Mouse (Mus musculus) embryonic facial prominence, embryonic 10.5 days (tissue): ENCODE measurements at regions not wholly inside any gene's neighbourhood (a gene's known extent, or its start where the extent isn't known, plus 50 kb on each side); places are given as distances from the start of the nearest gene placed in this dataset.

ENCODE experiments used
- DNase-seq: peaks from one replicate; pipeline ENCODE4 v3.0.0-alpha.2; 2017; ENCODE audit warnings: low spot score
- H3K27ac ChIP-seq: fragments of 300-500 bp; sonication (generic); replicated peaks from 2 replicates; pipeline ENCODE4 v1.5.1; 2016; ENCODE audit warnings: mild to moderate bottlenecking
- H3K27me3 ChIP-seq: fragments of 300-500 bp; sonication (generic); replicated peaks from 2 replicates; pipeline ENCODE4 v1.6.1; 2016; ENCODE audit warnings: low read depth, mild to moderate bottlenecking; ENCODE audit not compliant: poor library complexity, severe bottlenecking
- H3K36me3 ChIP-seq: fragments of 300-500 bp; sonication (generic); replicated peaks from 2 replicates; pipeline ENCODE4 v1.6.1; 2016; ENCODE audit warnings: mild to moderate bottlenecking, moderate library complexity
- H3K4me1 ChIP-seq: fragments of 300-500 bp; sonication (generic); 2 replicates; pipeline ENCODE4 v1.6.1; 2016
- H3K4me3 ChIP-seq: fragments of 300-500 bp; sonication (generic); 2 replicates; pipeline ENCODE4 v1.5.1; 2016; ENCODE audit warnings: mild to moderate bottlenecking, moderate library complexity
- H3K9me3 ChIP-seq: fragments of 300-500 bp; sonication (generic); 2 replicates; pipeline ENCODE4 v1.6.1; 2016; ENCODE audit warnings: mild to moderate bottlenecking
- WGBS: fragments of 180-500 bp; shearing (Covaris S2); methylation state at CpG from one replicate; pipeline ENCODE4 v1.1.7; 2016; 5-methylcytosine and 5-hydroxymethylcytosine counted together

DNA sequence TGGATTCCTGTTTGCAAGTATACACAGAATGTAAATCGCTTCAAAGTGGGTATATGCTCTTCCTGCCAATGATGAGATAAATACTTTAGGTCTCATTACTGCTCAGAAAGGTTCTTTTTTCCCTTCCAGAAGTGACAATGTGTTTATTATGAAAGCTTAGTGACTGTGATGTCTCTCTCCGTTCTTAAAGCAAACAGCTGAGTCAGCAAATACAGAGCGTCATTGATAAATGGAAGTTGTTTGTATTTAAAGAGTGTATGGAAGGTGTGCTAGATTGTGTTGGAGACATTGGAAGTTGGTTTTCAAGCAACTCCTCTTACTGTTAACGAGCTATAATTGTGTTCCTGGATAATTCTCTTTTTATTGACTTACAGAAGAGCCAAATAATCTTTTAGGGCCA is 408.0 kb downstream of the Prr30 start:
- 0 out of 2 replicates have a peak, but pooled peaks cover 2% of the 10 kb centered on the region for H3K4me1 ChIP-seq
- H3K27ac ChIP-seq: no peak overlapping the region
- no peak overlapping the region for H3K4me3 ChIP-seq
- H3K36me3 ChIP-seq: no peaks in the 10 kb centered on the region
- DNase-seq: no peak
- WGBS: 77% methylated on average over 4 of the region's 4 CpGs
- H3K9me3 ChIP-seq: no peaks in the 10 kb centered on the region
- H3K27me3 ChIP-seq: no peaks in the 10 kb centered on the region

DNA sequence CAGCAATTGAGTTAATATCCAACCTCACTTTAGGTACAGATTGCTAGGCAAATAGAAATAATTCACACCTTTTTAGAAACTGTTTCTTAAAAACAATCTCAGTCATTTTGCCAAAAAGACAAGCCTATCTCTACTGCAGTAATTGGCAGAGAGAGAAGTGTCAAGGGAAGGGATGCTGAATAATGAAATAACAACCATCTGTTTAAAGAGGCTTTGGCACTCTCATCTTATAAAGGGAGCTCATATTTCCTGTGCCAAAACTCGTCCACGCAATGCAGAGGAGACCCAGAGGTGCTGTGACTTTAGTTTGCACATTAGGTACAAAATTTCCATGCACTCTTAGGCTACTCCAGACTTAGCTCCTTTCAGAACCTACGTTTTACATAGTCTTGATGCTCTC is 418.2 kb downstream of the Prr30 start:
- H3K27ac ChIP-seq: no peak overlapping the region
- no peaks in the 10 kb centered on the region for H3K4me1 ChIP-seq
- no peaks in the 10 kb centered on the region for H3K36me3 ChIP-seq
- no peak overlapping the region for H3K4me3 ChIP-seq
- no peaks in the 10 kb centered on the region for H3K27me3 ChIP-seq
- 79% methylated on average over 3 of the region's 3 CpGs for WGBS
- DNase-seq: no peak
- H3K9me3 ChIP-seq: no peaks in the 10 kb centered on the region

DNA sequence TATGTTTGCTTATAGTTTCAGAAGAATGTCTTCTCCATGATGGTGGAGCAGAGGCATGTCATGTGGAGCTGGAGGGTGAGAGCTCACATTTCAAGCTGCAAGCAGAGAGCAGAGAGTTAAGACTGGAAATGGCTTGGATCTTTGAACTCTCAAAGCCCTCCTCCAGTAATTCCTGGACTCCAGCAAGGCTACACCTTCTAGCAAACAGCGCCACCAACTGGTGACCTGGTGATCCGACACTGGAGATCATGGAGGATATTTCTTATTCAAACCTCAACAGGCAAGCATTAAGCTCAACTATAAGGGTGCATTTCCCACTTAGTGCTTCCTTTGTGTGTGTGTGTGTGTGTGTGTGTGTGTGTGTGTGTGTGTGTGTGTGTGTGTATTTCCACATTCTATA is 446.2 kb downstream of the Prr30 start:
- H3K36me3 ChIP-seq: no peaks in the 10 kb centered on the region
- peaks cover 19% of the 10 kb centered on the region for H3K4me1 ChIP-seq
- H3K9me3 ChIP-seq: no peaks in the 10 kb centered on the region
- no peaks in the 10 kb centered on the region for H3K27me3 ChIP-seq
- H3K4me3 ChIP-seq: no peak overlapping the region
- peak; percentile 62 for DNase-seq
- H3K27ac ChIP-seq: no peak overlapping the region
- 35% methylated on average over 2 of the region's 2 CpGs for WGBS

GRCm38 (mm10) chr14:100752746-100753145 is 447.4 kb downstream of the Prr30 start:
- H3K27ac ChIP-seq: no peak overlapping the region
- no peaks in the 10 kb centered on the region for H3K27me3 ChIP-seq
- H3K4me3 ChIP-seq: no peak overlapping the region
- H3K9me3 ChIP-seq: no peaks in the 10 kb centered on the region
- no peak for DNase-seq
- peaks cover 19% of the 10 kb centered on the region for H3K4me1 ChIP-seq
- 88% methylated on average over 10 of the region's 10 CpGs for WGBS
- H3K36me3 ChIP-seq: no peaks in the 10 kb centered on the region

DNA sequence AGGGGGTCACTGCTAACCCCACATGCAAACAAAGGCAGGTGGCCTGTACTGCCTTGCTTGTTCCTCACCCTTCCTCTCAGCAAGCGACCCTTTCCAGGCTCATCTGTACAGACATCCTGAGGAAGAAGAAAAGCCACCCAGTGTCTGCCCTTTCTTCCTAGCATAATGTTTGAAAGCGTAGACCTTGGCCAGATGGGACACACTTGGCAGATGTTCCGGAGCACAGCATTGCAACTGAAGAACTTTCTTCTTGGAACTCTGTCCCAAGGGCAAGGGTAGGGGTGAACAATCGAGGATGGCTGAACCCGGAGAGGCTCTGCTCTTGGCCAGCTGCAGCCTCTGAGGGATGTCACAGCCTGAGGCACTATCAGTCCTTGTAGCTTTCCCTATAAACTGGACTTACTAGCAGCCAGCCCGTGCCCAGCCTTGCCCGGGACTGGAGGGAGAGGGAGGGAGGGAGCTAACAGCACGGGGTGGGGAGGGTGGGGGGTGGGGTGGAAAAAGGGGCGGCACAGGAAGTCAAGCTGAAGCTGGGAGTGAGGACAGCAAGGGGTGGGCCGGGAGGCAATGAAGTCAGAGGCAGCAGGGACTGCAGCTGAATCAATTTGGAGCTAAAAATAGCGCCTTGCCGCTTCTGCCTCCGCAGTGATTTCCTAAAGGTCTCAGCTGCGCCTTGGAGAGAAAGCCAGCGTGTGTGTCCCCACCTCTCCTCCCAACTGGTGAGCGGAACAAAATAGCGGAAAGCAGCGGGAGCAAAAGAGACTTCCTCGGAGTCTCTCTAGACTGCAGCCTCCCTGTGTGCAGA is 450.2 kb downstream of the Prr30 start:
- Histone ChIP-seq H3K27ac (peak overlapping the region; percentile 87), H3K4me3 (peak overlapping the region; percentile 58), H3K27me3 (no peaks in the 10 kb centered on the region), H3K36me3 (no peaks in the 10 kb centered on the region), H3K9me3 (no peaks in the 10 kb centered on the region), H3K4me1 (peaks cover 19% of the 10 kb centered on the region)
- WGBS: 12% methylated on average over 19 of the region's 19 CpGs
- peak; percentile 87 for DNase-seq

- Histone ChIP-seq H3K9me3 (peaks cover 3% of the 10 kb centered on the region; the same call in 1 of the 2 replicates), H3K36me3 (no peaks in the 10 kb centered on the region), H3K4me1 (peaks cover 9% of the 10 kb centered on the region), H3K27me3 (no peaks in the 10 kb centered on the region), H3K4me3 (no peak overlapping the region), H3K27ac (no peak overlapping the region; the same call in 1 of the 2 replicates)
- 51% methylated on average over 4 of the region's 4 CpGs for WGBS
- peak; percentile 42 for DNase-seq
Measured at GRCm38 (mm10) chr14:100735276-100735675, 450.8 kb upstream of the Klf12 start.

GRCm38 (mm10) chr14:100728433-100728832 is 444.0 kb upstream of the Klf12 start:
- H3K9me3 ChIP-seq: peaks cover under 1% of the 10 kb centered on the region; the same call in 1 of the 2 replicates
- 81% methylated on average over 4 of the region's 4 CpGs for WGBS
- H3K4me3 ChIP-seq: no peak overlapping the region
- peaks cover 15% of the 10 kb centered on the region for H3K4me1 ChIP-seq
- H3K36me3 ChIP-seq: no peaks in the 10 kb centered on the region
- DNase-seq: no peak
- H3K27me3 ChIP-seq: no peaks in the 10 kb centered on the region
- peak overlapping the region; percentile 40; the same call in 1 of the 2 replicates for H3K27ac ChIP-seq

- 69% methylated on average over 2 of the region's 2 CpGs for WGBS
- Histone ChIP-seq H3K27ac (no peak overlapping the region), H3K4me3 (no peak overlapping the region)
Measured at GRCm38 (mm10) chr14:100727701-100728100, 443.2 kb upstream of the Klf12 start.

DNA sequence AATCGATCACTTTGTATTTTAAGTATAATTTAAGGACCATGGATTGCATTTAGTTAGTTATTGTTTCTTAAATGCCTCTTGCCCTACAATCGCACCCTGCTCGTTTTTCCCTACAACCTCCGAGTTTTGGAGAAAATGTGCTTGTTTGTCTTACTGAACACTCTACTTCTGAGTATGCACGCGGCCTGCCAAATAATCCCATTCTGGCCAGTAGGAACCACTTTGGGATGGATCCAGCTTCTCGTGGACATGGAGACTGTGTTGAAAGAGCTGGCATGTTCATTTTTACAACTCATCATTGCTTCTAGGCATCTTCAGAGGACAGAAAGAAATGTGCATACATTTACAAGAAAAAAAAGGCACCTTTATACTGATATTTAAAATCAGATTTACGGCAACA is 440.5 kb upstream of the Klf12 start:
- Histone ChIP-seq H3K9me3 (no peaks in the 10 kb centered on the region), H3K4me1 (peaks cover 16% of the 10 kb centered on the region), H3K27me3 (no peaks in the 10 kb centered on the region), H3K4me3 (no peak overlapping the region), H3K27ac (no peak overlapping the region), H3K36me3 (no peaks in the 10 kb centered on the region)
- WGBS: 89% methylated on average over 8 of the region's 8 CpGs
- no peak for DNase-seq

More at GRCm38 (mm10) chr14:100727701-100728100, 443.2 kb upstream of the Klf12 start:
- H3K4me1 ChIP-seq: peaks cover 15% of the 10 kb centered on the region
- H3K27me3 ChIP-seq: no peaks in the 10 kb centered on the region
- DNase-seq: no peak
- H3K9me3 ChIP-seq: no peaks in the 10 kb centered on the region
- no peaks in the 10 kb centered on the region for H3K36me3 ChIP-seq

- H3K27me3 ChIP-seq: no peaks in the 10 kb centered on the region
- H3K9me3 ChIP-seq: peaks cover 7% of the 10 kb centered on the region; the same call in 1 of the 2 replicates
- peaks cover 4% of the 10 kb centered on the region; the same call in 1 of the 2 replicates for H3K4me1 ChIP-seq
- no peak overlapping the region for H3K4me3 ChIP-seq
- H3K36me3 ChIP-seq: no peaks in the 10 kb centered on the region
- no peak for DNase-seq
- 70% methylated on average over 1 of the region's 1 CpGs for WGBS
- no peak overlapping the region for H3K27ac ChIP-seq
Measured at GRCm38 (mm10) chr14:100720667-100721066, 436.2 kb upstream of the Klf12 start.

GRCm38 (mm10) chr14:100714952-100715351 is 430.5 kb upstream of the Klf12 start:
- H3K27me3 ChIP-seq: no peaks in the 10 kb centered on the region
- DNase-seq: no peak
- WGBS: 82% methylated on average over 2 of the region's 2 CpGs
- no peak overlapping the region for H3K27ac ChIP-seq
- H3K9me3 ChIP-seq: peaks cover 7% of the 10 kb centered on the region; the same call in 1 of the 2 replicates
- no peak overlapping the region for H3K4me3 ChIP-seq
- H3K36me3 ChIP-seq: no peaks in the 10 kb centered on the region
- H3K4me1 ChIP-seq: peaks cover 10% of the 10 kb centered on the region

GRCm38 (mm10) chr14:100713999-100714471 is 429.6 kb upstream of the Klf12 start:
- no peak for DNase-seq
- Histone ChIP-seq H3K9me3 (peaks cover 7% of the 10 kb centered on the region; the same call in 1 of the 2 replicates), H3K27ac (no peak overlapping the region), H3K27me3 (no peaks in the 10 kb centered on the region), H3K4me1 (peaks cover 8% of the 10 kb centered on the region; the same call in 1 of the 2 replicates), H3K4me3 (no peak overlapping the region), H3K36me3 (no peaks in the 10 kb centered on the region)
- 84% methylated on average over 4 of the region's 4 CpGs for WGBS

GRCm38 (mm10) chr14:100713592-100713991 is 429.1 kb upstream of the Klf12 start:
- DNase-seq: no peak
- WGBS: 84% methylated on average over 6 of the region's 6 CpGs
- no peak overlapping the region for H3K27ac ChIP-seq
- no peaks in the 10 kb centered on the region for H3K27me3 ChIP-seq
- no peak overlapping the region for H3K4me3 ChIP-seq
- no peaks in the 10 kb centered on the region for H3K36me3 ChIP-seq
- H3K9me3 ChIP-seq: peaks cover 7% of the 10 kb centered on the region; the same call in 1 of the 2 replicates
- peaks cover 8% of the 10 kb centered on the region; the same call in 1 of the 2 replicates for H3K4me1 ChIP-seq
